Mouse (Mus musculus) thymus, adult 18-20 months (tissue): Measurements from ENCODE around the gene Scnn1a.

Source experiments
- DNase-seq, 2 experiments: peaks; one replicate each; pipeline ENCODE4 v3.0.0; 2022; ENCODE audit warnings: mixed read lengths in 2 of 2

Gene Scnn1a

GRCm38 (mm10) chr6:125363451-125364242, 43.2 kb downstream of the Scnn1a start:
- no peak for DNase-seq

- peak in 1 of 2 experiments; percentile 44 for DNase-seq
Measured at GRCm38 (mm10) chr6:125364448-125364847, 44.0 kb downstream of the Scnn1a start.

- DNase-seq: no peak
Measured at GRCm38 (mm10) chr6:125365522-125365921, 45.1 kb downstream of the Scnn1a start.

GRCm38 (mm10) chr6:125366133-125366532, 45.7 kb downstream of the Scnn1a start:
- DNase-seq: no peak

- DNase-seq: peak in 1 of 2 experiments; percentile 43
Measured at GRCm38 (mm10) chr6:125367758-125368371, 47.4 kb downstream of the Scnn1a start.

GRCm38 (mm10) chr6:125377042-125377441, 56.6 kb downstream of the Scnn1a start:
- DNase-seq: no peak

- DNase-seq: peak; percentile 74 to 83
Measured at GRCm38 (mm10) chr6:125377582-125378451, 57.4 kb downstream of the Scnn1a start.

GRCm38 (mm10) chr6:125378621-125379020, 58.2 kb downstream of the Scnn1a start:
- DNase-seq: no peak

- no peak for DNase-seq
Measured at GRCm38 (mm10) chr6:125379781-125380180, 59.3 kb downstream of the Scnn1a start.

GRCm38 (mm10) chr6:125380372-125381360, 60.2 kb downstream of the Scnn1a start, which contains the start of gene Plekhg6:
Gene Plekhg6, minus strand, starts transcription at chr6:125380793.
- DNase-seq: no peak

GRCm38 (mm10) chr6:125382024-125382423, 61.6 kb downstream of the Scnn1a start:
- DNase-seq: no peak

GRCm38 (mm10) chr6:125385066-125385974, 64.9 kb downstream of the Scnn1a start:
- DNase-seq: no peak

GRCm38 (mm10) chr6:125386080-125386479, 65.6 kb downstream of the Scnn1a start:
- DNase-seq: no peak

- no peak for DNase-seq
Measured at GRCm38 (mm10) chr6:125389853-125390252, 69.4 kb downstream of the Scnn1a start.
